Mouse (Mus musculus) forebrain, embryonic 11.5 days (tissue): ENCODE results near the gene Slc25a44. TPM values are rescaled to one million over a fixed set of nuclear protein-coding genes. Genes with fewer than 3 reads are reported as not detected.

Experiments used
- ATAC-seq: fragments of 200-750 bp; cut with Nextera tagmentation; replicated peaks from 2 replicates; pipeline ENCODE4 v1.8.0; 2017; ENCODE audit warnings: moderate TSS enrichment; ENCODE audit not compliant: low FRiP score
- DNase-seq: peaks from one replicate; pipeline ENCODE4 v3.0.0-alpha.2; 2017; ENCODE audit warnings: low spot score
- H3K27ac ChIP-seq: fragments of 300-500 bp; sonication (generic); 2 replicates; pipeline ENCODE4 v1.5.1; 2014; ENCODE audit warnings: low read depth, low read length
- H3K27me3 ChIP-seq: fragments of 300-500 bp; sonication (generic); 2 replicates; pipeline ENCODE4 v1.6.1; 2014; ENCODE audit warnings: mild to moderate bottlenecking, low read length, mixed read lengths; ENCODE audit not compliant: control insufficient read depth, insufficient read depth
- H3K36me3 ChIP-seq: fragments of 300-500 bp; sonication (generic); 2 replicates; pipeline ENCODE4 v1.6.1; 2014; ENCODE audit warnings: mild to moderate bottlenecking, low read length, moderate library complexity, mixed read lengths; ENCODE audit not compliant: control insufficient read depth, insufficient read depth
- H3K4me1 ChIP-seq: fragments of 300-500 bp; sonication (generic); replicated peaks from 2 replicates; pipeline ENCODE4 v1.6.1; 2014; ENCODE audit warnings: low read length, mixed read lengths; ENCODE audit not compliant: control insufficient read depth, insufficient read depth
- H3K4me2 ChIP-seq: fragments of 300-500 bp; sonication (generic); 2 replicates; pipeline ENCODE4 v1.6.1; 2014; ENCODE audit warnings: low read depth, mild to moderate bottlenecking, low read length, moderate library complexity, mixed read lengths; ENCODE audit not compliant: severe bottlenecking
- H3K4me3 ChIP-seq: fragments of 300-500 bp; sonication (generic); 2 replicates; pipeline ENCODE4 v1.5.1; 2014; ENCODE audit warnings: low read depth, low read length
- H3K9ac ChIP-seq: fragments of 300-500 bp; sonication (generic); 2 replicates; pipeline ENCODE4 v1.6.1; 2014; ENCODE audit warnings: low read length
- H3K9me3 ChIP-seq: fragments of 300-500 bp; sonication (generic); 2 replicates; pipeline ENCODE4 v1.6.1; 2016; ENCODE audit warnings: low read length, mixed read lengths; ENCODE audit not compliant: control insufficient read depth
- WGBS: fragments of 180-500 bp; shearing (Covaris S2); extraction: QIAGEN DNeasy Blood & Tissue Kit; methylation state at CpG from one replicate; pipeline ENCODE4 v1.1.7; 2014; 5-methylcytosine and 5-hydroxymethylcytosine counted together
- microRNA-seq: library from miRNA; unstranded; fragments of <30 nt; microRNA quantifications from one replicate; pipeline ENCODE4, GENCODE M21; 2016; ENCODE audit not compliant: insufficient number of aligned reads
- polyA plus RNA-seq: library from polyadenylated mRNA; unstranded; fragments of >200 nt; fragmentation: Nextera tagmentation; extraction: Ambion mirVana; gene quantifications from 2 replicates; pipeline ENCODE4 v1.2.1, GENCODE M21; 2014

Gene Slc25a44
- polyA plus RNA-seq, 1 experiment from 2014 or later, result 22.6 TPM

- peak; percentile 54 for DNase-seq
- no peak for ATAC-seq
- H3K4me1 ChIP-seq, result no peaks in the 10 kb centered on the region; the same call in 1 of the 2 replicates
- no peak overlapping the region for H3K27ac ChIP-seq
- no peak overlapping the region for H3K9ac ChIP-seq
- H3K4me2 ChIP-seq, result no peak overlapping the region
- H3K27me3 ChIP-seq, result peaks cover 14% of the 10 kb centered on the region
- H3K9me3 ChIP-seq, result no peaks in the 10 kb centered on the region
- peaks cover 17% of the 10 kb centered on the region for H3K36me3 ChIP-seq
- WGBS, result 66% methylated on average over 4 of the region's 4 CpGs
- H3K4me3 ChIP-seq, result no peak overlapping the region
Observed at GRCm38 (mm10) chr3:88363700-88364099, 61.2 kb downstream of the Slc25a44 start.

GRCm38 (mm10) chr3:88361612-88362313, 63.2 kb downstream of the Slc25a44 start:
- 100% methylated on average over 2 of the region's 2 CpGs for WGBS
- H3K4me2 ChIP-seq, result no peak overlapping the region
- no peaks in the 10 kb centered on the region; the same call in 1 of the 2 replicates for H3K4me1 ChIP-seq
- ATAC-seq, result no peak
- DNase-seq, result peak; percentile 41
- no peaks in the 10 kb centered on the region for H3K9me3 ChIP-seq
- no peak overlapping the region for H3K4me3 ChIP-seq
- peaks cover 17% of the 10 kb centered on the region for H3K36me3 ChIP-seq
- H3K27ac ChIP-seq, result no peak overlapping the region
- H3K27me3 ChIP-seq, result peaks cover 14% of the 10 kb centered on the region
- no peak overlapping the region for H3K9ac ChIP-seq

- H3K4me1 ChIP-seq, result no peaks in the 10 kb centered on the region; the same call in 1 of the 2 replicates
- ATAC-seq (no peak), DNase-seq (peak; percentile 56)
- H3K9me3 ChIP-seq, result no peaks in the 10 kb centered on the region
- H3K27ac ChIP-seq, result no peak overlapping the region
- H3K4me2 ChIP-seq, result no peak overlapping the region
- peaks cover 13% of the 10 kb centered on the region for H3K27me3 ChIP-seq
- H3K4me3 ChIP-seq, result no peak overlapping the region
- peaks cover 19% of the 10 kb centered on the region for H3K36me3 ChIP-seq
- H3K9ac ChIP-seq, result no peak overlapping the region
- WGBS, result 85% methylated on average over 6 of the region's 6 CpGs
Observed at GRCm38 (mm10) chr3:88361096-88361495, 63.8 kb downstream of the Slc25a44 start.

Small RNA genes within 50 kb of the gene (microRNA-seq; reads per million reads assigned to microRNA genes)
- not detected for gene Mir7011

Other genes starting within 250 kb of the Slc25a44 start
- gene Rhbg, start 170.4 kb downstream of the Slc25a44 start, polyA plus RNA-seq, result 0.36 TPM in 1 of 2 replicates, not detected in the other
- gene Gm38392, start 137.9 kb downstream of the Slc25a44 start, polyA plus RNA-seq, result 0.16 TPM in 1 of 2 replicates, not detected in the other
- gene Tsacc, start 128.1 kb downstream of the Slc25a44 start, polyA plus RNA-seq, result 10.4 and 12.2 TPM in 2 replicates
- 725 and 780 TPM in 2 replicates for gene Cct3, start 128.0 kb downstream of the Slc25a44 start, polyA plus RNA-seq
- gene Glmp, start 100.1 kb downstream of the Slc25a44 start, polyA plus RNA-seq, result 77.2 and 87.2 TPM in 2 replicates
- gene Tmem79, start 89.0 kb downstream of the Slc25a44 start, polyA plus RNA-seq, result 1.6 and 2.7 TPM in 2 replicates
- 70.6 and 75.4 TPM in 2 replicates for gene Smg5, start 88.9 kb downstream of the Slc25a44 start, polyA plus RNA-seq
- 1.1 and 1.2 TPM in 2 replicates for gene Paqr6, start 60.6 kb downstream of the Slc25a44 start, polyA plus RNA-seq
- gene Bglap3, start 52.4 kb downstream of the Slc25a44 start, polyA plus RNA-seq, result not detected in 2 replicates
- gene Bglap2, start 46.4 kb downstream of the Slc25a44 start, polyA plus RNA-seq, result not detected in 2 replicates
- gene Bglap, start 40.7 kb downstream of the Slc25a44 start, polyA plus RNA-seq, result not detected in 2 replicates
- gene Pmf1, start 14.8 kb downstream of the Slc25a44 start, polyA plus RNA-seq, result 141 and 158 TPM in 2 replicates
- 9.3 and 10.3 TPM in 2 replicates for gene Sema4a, start 36.0 kb upstream of the Slc25a44 start, polyA plus RNA-seq
- gene Lmna, start 84.8 kb upstream of the Slc25a44 start, polyA plus RNA-seq, result 19.4 and 20.4 TPM in 2 replicates
- 44.4 and 46.2 TPM in 2 replicates for gene Mex3a, start 107.3 kb upstream of the Slc25a44 start, polyA plus RNA-seq
- gene Rab25, start 123.2 kb upstream of the Slc25a44 start, polyA plus RNA-seq, result 0.43 and 1.1 TPM in 2 replicates
- gene Lamtor2, start 127.9 kb upstream of the Slc25a44 start, polyA plus RNA-seq, result 89.3 and 96.0 TPM in 2 replicates
- gene Ubqln4, start 128.6 kb upstream of the Slc25a44 start, polyA plus RNA-seq, result 89.2 and 95.0 TPM in 2 replicates
- gene Ssr2, start 150.7 kb upstream of the Slc25a44 start, polyA plus RNA-seq, result 142 and 148 TPM in 2 replicates
- gene Arhgef2, start 180.8 kb upstream of the Slc25a44 start, polyA plus RNA-seq, result 118 and 123 TPM in 2 replicates
- not detected in 2 replicates for gene Rxfp4, start 228.0 kb upstream of the Slc25a44 start, polyA plus RNA-seq